Comparison of ENCODE assay signal across 8 mouse cellular contexts in the genomic region with DNA sequence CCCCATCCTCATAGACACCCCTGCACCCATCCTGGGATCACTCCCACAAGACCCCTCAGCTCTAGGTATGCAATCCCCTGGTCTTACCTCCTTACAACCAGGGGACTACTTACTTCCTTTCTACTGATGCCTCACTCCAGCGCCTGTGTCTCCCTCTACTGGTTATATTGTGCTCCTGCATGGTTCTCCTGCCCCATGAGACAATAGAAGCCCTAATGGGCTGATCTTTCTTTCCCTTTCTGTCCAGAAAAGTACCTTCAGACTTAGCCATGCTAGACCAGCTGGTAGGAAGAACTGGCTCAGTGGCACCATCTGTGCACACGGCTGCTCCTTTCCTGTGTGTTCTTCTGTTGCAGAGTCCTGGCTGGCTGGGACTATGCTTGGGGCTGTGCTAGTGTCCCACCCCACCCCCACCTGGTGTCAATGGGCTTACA. TPM values are rescaled to one million over a fixed set of nuclear protein-coding genes. Genes with fewer than 3 reads are reported as not detected.
A peak's percentile ranks its signal among the peaks of the same experiment; 100 is the strongest.
DNase-seq lines count a peak whose midpoint lies in the region; ATAC-seq and TF ChIP-seq lines count a peak whose summit lies in the region.

No protein-coding gene starts in this region.

- H3K4me2 ChIP-seq in hindbrain, postnatal 0 days (ENCODE audit: low read depth, low read length), result no peak overlapping the region
- no peak overlapping the region for H3K4me2 ChIP-seq in lung, embryonic 14.5 days
- H3K4me2 ChIP-seq in stomach, embryonic 16.5 days (ENCODE audit: low read depth, low read length), result no peak overlapping the region

- TF ChIP-seq CTCF in brain, embryonic 14.5 days (IDR thresholded peaks at IDR 0.05; ENCODE audit: borderline replicate concordance, extremely low read depth, insufficient read depth, insufficient read length), result peak; percentile 70; the same call in 1 of the 2 replicates
- peak; percentile 87 for TF ChIP-seq CTCF in hindbrain, postnatal 0 days (IDR thresholded peaks at IDR 0.05; ENCODE audit: low read depth)
- TF ChIP-seq CTCF in lung, embryonic 14.5 days (IDR thresholded peaks at IDR 0.05; ENCODE audit: low read depth), result peak; percentile 87

- no peak overlapping the region for H3K4me3 ChIP-seq in ES-E14 (ENCODE audit: insufficient read depth in 1 of 2, low read depth in 1 of 2, low read length in 2 of 2, poor library complexity in 1 of 2, severe bottlenecking in 1 of 2)
- H3K4me3 ChIP-seq in hindbrain, postnatal 0 days (ENCODE audit: low read length), result no peak overlapping the region
- H3K4me3 ChIP-seq in lung, embryonic 14.5 days (ENCODE audit: low read depth, low read length), result no peak overlapping the region
- no peak overlapping the region for H3K4me3 ChIP-seq in stomach, embryonic 16.5 days (replicated peaks; ENCODE audit: low read length)

- H3K36me3 ChIP-seq in ES-E14 (ENCODE audit: control insufficient read depth, insufficient read depth, low read length, poor library complexity, severe bottlenecking), result no peaks in the 10 kb centered on the region
- no peaks in the 10 kb centered on the region for H3K36me3 ChIP-seq in hindbrain, postnatal 0 days (ENCODE audit: insufficient read depth, low read length)
- no peaks in the 10 kb centered on the region for H3K36me3 ChIP-seq in lung, embryonic 14.5 days (ENCODE audit: insufficient read depth)
- H3K36me3 ChIP-seq in stomach, embryonic 16.5 days (ENCODE audit: control insufficient read depth, insufficient read depth, low read length), result no peaks in the 10 kb centered on the region

- no peaks in the 10 kb centered on the region for H3K27me3 ChIP-seq in hindbrain, postnatal 0 days (ENCODE audit: insufficient read depth, low read length)
- no peaks in the 10 kb centered on the region for H3K27me3 ChIP-seq in lung, embryonic 14.5 days (ENCODE audit: insufficient read depth, low read length)
- H3K27me3 ChIP-seq in stomach, embryonic 16.5 days (ENCODE audit: control insufficient read depth, insufficient read depth, low read length), result no peaks in the 10 kb centered on the region

- no peaks in the 10 kb centered on the region for H3K9me3 ChIP-seq in ES-E14 (ENCODE audit: control insufficient read depth, insufficient read depth, low read depth, low read length)
- no peaks in the 10 kb centered on the region for H3K9me3 ChIP-seq in hindbrain, postnatal 0 days (ENCODE audit: low read length)
- no peaks in the 10 kb centered on the region for H3K9me3 ChIP-seq in lung, embryonic 14.5 days (ENCODE audit: low read depth, low read length)
- no peaks in the 10 kb centered on the region for H3K9me3 ChIP-seq in stomach, embryonic 16.5 days (replicated peaks; ENCODE audit: control insufficient read depth, low read length)

- in situ Hi-C loops in ES-E14 (cut with MboI; ENCODE audit: low sequenced_read_pairs in 2 of 2, unreplicated experiment in 2 of 2), result no loop called here

- no peak overlapping the region for H3K27ac ChIP-seq in ES-E14 (ENCODE audit: insufficient read depth, low read depth, low read length, poor library complexity, severe bottlenecking)
- H3K27ac ChIP-seq in hindbrain, postnatal 0 days, result no peak overlapping the region
- H3K27ac ChIP-seq in lung, embryonic 14.5 days (ENCODE audit: low read depth), result no peak overlapping the region
- H3K27ac ChIP-seq in stomach, embryonic 16.5 days (ENCODE audit: low read length), result no peak overlapping the region

- WGBS in hindbrain, postnatal 0 days, result 17% methylated on average over 2 of the region's 2 CpGs
- WGBS in lung, embryonic 14.5 days, result 7% methylated on average over 2 of the region's 2 CpGs
- WGBS in stomach, embryonic 16.5 days, result 16% methylated on average over 2 of the region's 2 CpGs

- no peak overlapping the region for H3K9ac ChIP-seq in ES-E14 (ENCODE audit: insufficient read depth, low read depth, low read length, poor library complexity, severe bottlenecking)
- H3K9ac ChIP-seq in hindbrain, postnatal 0 days (replicated peaks; ENCODE audit: low read length), result no peak overlapping the region
- H3K9ac ChIP-seq in lung, embryonic 14.5 days, result no peak overlapping the region
- H3K9ac ChIP-seq in stomach, embryonic 16.5 days (ENCODE audit: low read length), result no peak overlapping the region

- peak; percentile 48; the same call in 1 of the 2 replicates for ATAC-seq in hindbrain, postnatal 0 days
- ATAC-seq in lung, embryonic 14.5 days (ENCODE audit: insufficient read depth), result 0 out of 2 replicates have a peak, but pooled peaks have one; percentile 36
- peak; percentile 26; the same call in 1 of the 2 replicates for ATAC-seq in stomach, embryonic 16.5 days (ENCODE audit: insufficient read depth, low FRiP score)

- DNase-seq in layer of hippocampus, adult 11-12 months (ENCODE audit: low spot score), result peak; percentile 72
- DNase-seq in layer of hippocampus, postnatal 25 days (ENCODE audit: extremely low spot score in 1 of 2, low spot score in 1 of 2), result no peak
- DNase-seq in ES-E14 (ENCODE audit: low read depth, low spot score), result peak; percentile 72
- DNase-seq in brain, embryonic 14.5 days (ENCODE audit: low read depth), result peak; percentile 75
- DNase-seq in hindbrain, postnatal 0 days (ENCODE audit: low spot score), result peak; percentile 77
- DNase-seq in lung, embryonic 14.5 days, result peak; percentile 80
- DNase-seq in gastrocnemius, postnatal 4 days (ENCODE audit: low spot score in 2 of 2), result no peak

- H3K4me1 ChIP-seq in ES-E14 (ENCODE audit: control insufficient read depth in 2 of 2, insufficient read depth in 2 of 2, low read length in 2 of 2, poor library complexity in 1 of 2), result peaks cover 0 to 5% of the 10 kb centered on the region in 2 experiments; a peak in 1 of 4 replicates
- no peaks in the 10 kb centered on the region for H3K4me1 ChIP-seq in hindbrain, postnatal 0 days (ENCODE audit: insufficient read depth, low read length)
- no peaks in the 10 kb centered on the region for H3K4me1 ChIP-seq in lung, embryonic 14.5 days (ENCODE audit: insufficient read depth)
- H3K4me1 ChIP-seq in stomach, embryonic 16.5 days (ENCODE audit: control insufficient read depth, insufficient read depth, low read length), result no peaks in the 10 kb centered on the region

- no peak for TF ChIP-seq POLR2A in brain, embryonic 14.5 days (IDR thresholded peaks at IDR 0.05; ENCODE audit: borderline replicate concordance, extremely low read depth, insufficient read depth, insufficient read length, poor library complexity, severe bottlenecking)

TF ChIP-seq in ES-E14, 5 proteins besides CTCF, POLR2A, EP300 and RAD21:
- TF ChIP-seq MAFK (IDR thresholded peaks at IDR 0.05; ENCODE audit: insufficient read depth, low read depth, low read length) (no peak), CHD2 (IDR thresholded peaks at IDR 0.05; ENCODE audit: low read depth, low read length) (no peak), ZNF384 (IDR thresholded peaks at IDR 0.05; ENCODE audit: low read depth, low read length) (no peak), HCFC1 (IDR thresholded peaks at IDR 0.05; ENCODE audit: borderline replicate concordance, insufficient read depth, low read length) (no peak), ZC3H11A (IDR thresholded peaks at IDR 0.05; ENCODE audit: borderline replicate concordance, low read depth, low read length) (no peak; the same call in 1 of the 2 replicates)
TF ChIP-seq in ES-E14: peak in this region for 0.

RNA-seq across cellular contexts. Expression of a gene that starts 22.8 kb away (rescaled TPM):
- 1 to 10 TPM; 5.2 to 6.5 TPM for total RNA-seq in layer of hippocampus, postnatal 25 days (2021)
- total RNA-seq in ES-E14 (2012; rRNA removed), result 28.0 and 31.1 TPM in 2 replicates
- 13.9 and 25.3 TPM in 2 replicates for polyA plus RNA-seq in brain, embryonic 14.5 days (2012; rRNA removed)
- 12.0 and 18.8 TPM in 2 replicates for total RNA-seq in hindbrain, postnatal 0 days (2014; rRNA removed)
- polyA plus RNA-seq in hindbrain, postnatal 0 days (2015; fragmentation: Nextera tagmentation; extraction: Ambion mirVana), result 6.7 and 9.2 TPM in 2 replicates
- polyA plus RNA-seq in lung, embryonic 14.5 days (2014; fragmentation: Nextera tagmentation; extraction: Ambion mirVana), result 64.1 and 67.5 TPM in 2 replicates
- 43.2 and 43.9 TPM in 2 replicates for polyA plus RNA-seq in stomach, embryonic 16.5 days (2015; fragmentation: Nextera tagmentation; extraction: Ambion mirVana)
- total RNA-seq in gastrocnemius, postnatal 4 days (2021), result 1 to 10 TPM; 9.3 to 9.8 TPM

RNA-seq across cellular contexts. Expression of a gene that starts 49.5 kb away (rescaled TPM):
- total RNA-seq in layer of hippocampus, postnatal 25 days (2021), result 10 to 100 TPM; 16.1 to 22.0 TPM
- total RNA-seq in ES-E14 (2012; rRNA removed), result 25.5 and 42.0 TPM in 2 replicates
- 29.8 and 39.6 TPM in 2 replicates for polyA plus RNA-seq in brain, embryonic 14.5 days (2012; rRNA removed)
- total RNA-seq in hindbrain, postnatal 0 days (2014; rRNA removed), result 23.8 and 30.7 TPM in 2 replicates
- 10.0 and 10.8 TPM in 2 replicates for polyA plus RNA-seq in hindbrain, postnatal 0 days (2015; fragmentation: Nextera tagmentation; extraction: Ambion mirVana)
- polyA plus RNA-seq in lung, embryonic 14.5 days (2014; fragmentation: Nextera tagmentation; extraction: Ambion mirVana), result 17.0 and 17.1 TPM in 2 replicates
- 11.9 and 13.3 TPM in 2 replicates for polyA plus RNA-seq in stomach, embryonic 16.5 days (2015; fragmentation: Nextera tagmentation; extraction: Ambion mirVana)
- 10 to 100 TPM; 12.6 to 15.4 TPM for total RNA-seq in gastrocnemius, postnatal 4 days (2021)

Comparison
In these comparisons a context has a peak if more than half of its experiments do, and no peak if none do; other contexts are left out.
1. DNase-seq: peak in layer of hippocampus, adult 11-12 months (single experiment), ES-E14 (single experiment), brain, embryonic 14.5 days (single experiment), hindbrain, postnatal 0 days (single experiment) and lung, embryonic 14.5 days (single experiment); none in layer of hippocampus, postnatal 25 days (0 of 2) and gastrocnemius, postnatal 4 days (0 of 2).
2. Peak in every context shown above with its lines, with median percentiles within 50 percentile points of each other: CTCF ChIP-seq and ATAC-seq.